Mouse (Mus musculus) hindbrain, embryonic 12.5 days (tissue): ENCODE data around the gene Ubxn10. TPM values are rescaled to one million over a fixed set of nuclear protein-coding genes. Genes with fewer than 3 reads are reported as not detected.

Source experiments
- ATAC-seq: fragments of 200-750 bp; cut with Nextera tagmentation; 2 replicates; pipeline ENCODE4 v1.8.0; 2017; ENCODE audit warnings: moderate TSS enrichment; ENCODE audit not compliant: low FRiP score
- H3K27ac ChIP-seq: fragments of 300-500 bp; sonication (generic); 2 replicates; pipeline ENCODE4 v1.5.1; 2016; ENCODE audit warnings: mild to moderate bottlenecking
- H3K27me3 ChIP-seq: fragments of 300-500 bp; sonication (generic); 2 replicates; pipeline ENCODE4 v1.6.1; 2016; ENCODE audit warnings: mild to moderate bottlenecking
- H3K36me3 ChIP-seq: fragments of 300-500 bp; sonication (generic); 2 replicates; pipeline ENCODE4 v1.6.1; 2016; ENCODE audit warnings: mild to moderate bottlenecking
- H3K4me1 ChIP-seq: fragments of 300-500 bp; sonication (generic); 2 replicates; pipeline ENCODE4 v1.6.1; 2016
- H3K4me2 ChIP-seq: fragments of 300-500 bp; sonication (generic); replicated peaks from 2 replicates; pipeline ENCODE4 v1.6.1; 2016; ENCODE audit warnings: mild to moderate bottlenecking
- H3K4me3 ChIP-seq: fragments of 300-500 bp; sonication (generic); 2 replicates; pipeline ENCODE4 v1.5.1; 2016; ENCODE audit warnings: mild to moderate bottlenecking
- H3K9ac ChIP-seq: fragments of 300-500 bp; sonication (generic); 2 replicates; pipeline ENCODE4 v1.6.1; 2016; ENCODE audit warnings: mild to moderate bottlenecking, moderate library complexity
- H3K9me3 ChIP-seq: fragments of 300-500 bp; sonication (generic); replicated peaks from 2 replicates; pipeline ENCODE4 v1.6.1; 2016; ENCODE audit warnings: mild to moderate bottlenecking
- WGBS: fragments of 180-500 bp; shearing (Covaris S2); methylation state at CpG from one replicate; pipeline ENCODE4 v1.1.7; 2016; 5-methylcytosine and 5-hydroxymethylcytosine counted together
- polyA plus RNA-seq: library from polyadenylated mRNA; unstranded; fragments of >200 nt; fragmentation: Nextera tagmentation; extraction: Ambion mirVana; gene quantifications from 2 replicates; pipeline ENCODE4 v1.2.1, GENCODE M21; 2016

The Ubxn10 gene
- polyA plus RNA-seq, 1 experiment from 2014 or later, result 3.8 TPM

DNA sequence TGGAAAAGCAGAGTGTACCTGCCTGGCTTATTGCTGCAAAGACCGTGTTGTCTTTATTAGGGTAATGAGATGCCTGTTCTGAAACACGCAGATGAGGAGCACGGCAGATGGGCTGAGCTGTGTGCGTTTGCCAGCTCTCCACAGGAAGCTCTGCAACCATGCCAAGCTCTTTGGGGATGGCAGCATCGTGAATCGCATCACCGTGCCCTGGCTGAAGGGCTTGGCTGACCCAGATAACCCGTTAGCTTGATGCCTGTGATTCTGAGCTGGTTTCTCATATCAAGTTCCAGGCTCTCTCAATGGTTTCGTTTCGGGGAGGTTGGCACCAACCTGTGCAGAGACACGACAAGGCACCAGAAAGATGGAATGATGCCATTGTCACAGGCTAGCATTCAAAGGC lies 26.3 kb downstream of the Ubxn10 start:
- H3K36me3 ChIP-seq, result no peaks in the 10 kb centered on the region
- H3K27me3 ChIP-seq, result peaks cover 3% of the 10 kb centered on the region; the same call in 1 of the 2 replicates
- no peak overlapping the region for H3K4me3 ChIP-seq
- H3K27ac ChIP-seq, result no peak overlapping the region
- peaks cover 7% of the 10 kb centered on the region; the same call in 1 of the 2 replicates for H3K4me1 ChIP-seq
- ATAC-seq, result no peak
- 80% methylated on average over 11 of the region's 11 CpGs for WGBS
- H3K9ac ChIP-seq, result no peak overlapping the region
- no peak overlapping the region for H3K4me2 ChIP-seq
- no peaks in the 10 kb centered on the region for H3K9me3 ChIP-seq

DNA sequence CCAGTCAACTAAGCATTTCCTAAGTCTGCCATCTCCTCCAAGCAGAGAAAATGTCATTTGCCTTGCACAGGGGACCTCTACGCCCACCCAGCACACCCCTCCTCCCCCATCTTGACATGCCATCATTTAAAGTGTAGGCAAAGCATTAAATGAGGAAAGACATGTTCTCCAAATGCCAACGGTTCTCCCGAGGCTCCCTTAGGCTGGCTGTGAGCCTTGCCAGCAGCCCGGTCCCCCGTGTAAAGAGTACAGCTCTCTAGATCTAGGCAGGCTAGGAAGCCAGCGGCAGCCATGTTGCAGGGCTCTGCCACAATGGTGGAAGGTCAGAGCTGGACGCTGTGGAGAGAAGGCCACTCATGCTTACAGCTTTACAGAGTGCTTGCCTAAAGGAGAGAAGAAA lies 27.0 kb downstream of the Ubxn10 start:
- Histone ChIP-seq H3K36me3 (no peaks in the 10 kb centered on the region), H3K4me1 (peaks cover 7% of the 10 kb centered on the region; the same call in 1 of the 2 replicates), H3K9me3 (no peaks in the 10 kb centered on the region), H3K9ac (no peak overlapping the region), H3K27me3 (peaks cover 3% of the 10 kb centered on the region; the same call in 1 of the 2 replicates), H3K4me3 (no peak overlapping the region), H3K27ac (no peak overlapping the region), H3K4me2 (no peak overlapping the region)
- ATAC-seq, result no peak
- 78% methylated on average over 7 of the region's 7 CpGs for WGBS

- H3K27ac ChIP-seq, result no peak overlapping the region
- H3K4me3 ChIP-seq, result no peak overlapping the region
- H3K9ac ChIP-seq, result no peak overlapping the region
- no peaks in the 10 kb centered on the region for H3K9me3 ChIP-seq
- peaks cover 7% of the 10 kb centered on the region; the same call in 1 of the 2 replicates for H3K4me1 ChIP-seq
- H3K27me3 ChIP-seq, result peaks cover 3% of the 10 kb centered on the region; the same call in 1 of the 2 replicates
- no peak overlapping the region for H3K4me2 ChIP-seq
- ATAC-seq, result no peak
- 86% methylated on average over 11 of the region's 11 CpGs for WGBS
- H3K36me3 ChIP-seq, result no peaks in the 10 kb centered on the region
Measured at GRCm38 (mm10) chr4:138709246-138709645, 27.7 kb downstream of the Ubxn10 start.

GRCm38 (mm10) chr4:138708636-138709035 lies 28.3 kb downstream of the Ubxn10 start:
- no peak overlapping the region for H3K4me2 ChIP-seq
- ATAC-seq, result no peak
- 14% methylated on average over 7 of the region's 7 CpGs for WGBS

GRCm38 (mm10) chr4:138706620-138707019 lies 30.3 kb downstream of the Ubxn10 start:
- Histone ChIP-seq H3K9me3 (no peaks in the 10 kb centered on the region), H3K4me2 (no peak overlapping the region), H3K36me3 (no peaks in the 10 kb centered on the region), H3K27me3 (peaks cover 6% of the 10 kb centered on the region; the same call in 1 of the 2 replicates), H3K9ac (no peak overlapping the region), H3K27ac (no peak overlapping the region), H3K4me3 (no peak overlapping the region), H3K4me1 (peaks cover 7% of the 10 kb centered on the region; the same call in 1 of the 2 replicates)
- 91% methylated on average over 8 of the region's 8 CpGs for WGBS
- ATAC-seq, result no peak

More at GRCm38 (mm10) chr4:138708636-138709035, 28.3 kb downstream of the Ubxn10 start:
- Histone ChIP-seq H3K9me3 (no peaks in the 10 kb centered on the region), H3K27ac (no peak overlapping the region), H3K4me3 (no peak overlapping the region), H3K36me3 (no peaks in the 10 kb centered on the region), H3K9ac (no peak overlapping the region), H3K4me1 (peaks cover 7% of the 10 kb centered on the region; the same call in 1 of the 2 replicates), H3K27me3 (peaks cover 3% of the 10 kb centered on the region; the same call in 1 of the 2 replicates)

DNA sequence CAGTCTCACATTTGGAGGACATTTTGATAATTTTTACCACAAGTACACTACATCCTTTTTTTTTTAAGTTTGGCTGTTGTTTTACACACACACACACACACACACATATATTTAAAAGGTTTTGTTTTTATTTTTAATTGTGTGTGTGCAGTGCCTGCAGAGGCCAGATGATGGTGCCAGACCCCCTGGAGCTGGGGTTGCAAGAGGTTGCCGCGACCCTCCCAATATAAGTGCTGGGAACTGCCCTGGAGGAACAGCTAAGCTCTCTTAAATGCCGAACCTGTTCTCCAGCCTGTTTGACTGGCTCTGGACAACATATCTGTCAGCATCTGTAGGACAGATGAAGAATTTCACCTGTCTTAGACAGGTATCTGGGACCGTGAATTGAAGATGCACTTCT lies 32.8 kb downstream of the Ubxn10 start:
- 87% methylated on average over 4 of the region's 4 CpGs for WGBS

GRCm38 (mm10) chr4:138703591-138703990 lies 33.4 kb downstream of the Ubxn10 start:
- no peak for ATAC-seq
- Histone ChIP-seq H3K9ac (no peak overlapping the region), H3K27ac (no peak overlapping the region), H3K36me3 (no peaks in the 10 kb centered on the region), H3K4me3 (no peak overlapping the region), H3K9me3 (no peaks in the 10 kb centered on the region), H3K4me2 (no peak overlapping the region), H3K27me3 (peaks cover 9% of the 10 kb centered on the region; the same call in 1 of the 2 replicates), H3K4me1 (no peaks in the 10 kb centered on the region)
- WGBS, result 50% methylated on average over 7 of the region's 7 CpGs

More for the DNA sequence above, 32.8 kb downstream of the Ubxn10 start:
- Histone ChIP-seq H3K9ac (no peak overlapping the region), H3K27me3 (peaks cover 9% of the 10 kb centered on the region; the same call in 1 of the 2 replicates), H3K4me3 (no peak overlapping the region), H3K9me3 (no peaks in the 10 kb centered on the region), H3K27ac (no peak overlapping the region), H3K4me2 (no peak overlapping the region), H3K36me3 (no peaks in the 10 kb centered on the region), H3K4me1 (no peaks in the 10 kb centered on the region)
- no peak for ATAC-seq

- Histone ChIP-seq H3K4me2 (no peak overlapping the region), H3K4me3 (no peak overlapping the region), H3K36me3 (no peaks in the 10 kb centered on the region), H3K9me3 (no peaks in the 10 kb centered on the region), H3K27ac (no peak overlapping the region), H3K9ac (no peak overlapping the region), H3K27me3 (peaks cover 9% of the 10 kb centered on the region; the same call in 1 of the 2 replicates), H3K4me1 (peaks cover 1% of the 10 kb centered on the region; the same call in 1 of the 2 replicates)
- ATAC-seq, result no peak
- WGBS, result 81% methylated on average over 8 of the region's 8 CpGs
Measured at GRCm38 (mm10) chr4:138702528-138702927, 34.4 kb downstream of the Ubxn10 start.

- Histone ChIP-seq H3K4me2 (no peak overlapping the region), H3K9me3 (no peaks in the 10 kb centered on the region), H3K36me3 (no peaks in the 10 kb centered on the region), H3K4me1 (peaks cover 5% of the 10 kb centered on the region; the same call in 1 of the 2 replicates), H3K27me3 (peaks cover 7% of the 10 kb centered on the region; the same call in 1 of the 2 replicates), H3K4me3 (no peak overlapping the region), H3K27ac (no peak overlapping the region), H3K9ac (no peak overlapping the region)
- no peak for ATAC-seq
- 88% methylated on average over 2 of the region's 2 CpGs for WGBS
Measured at GRCm38 (mm10) chr4:138702031-138702430, 34.9 kb downstream of the Ubxn10 start.

DNA sequence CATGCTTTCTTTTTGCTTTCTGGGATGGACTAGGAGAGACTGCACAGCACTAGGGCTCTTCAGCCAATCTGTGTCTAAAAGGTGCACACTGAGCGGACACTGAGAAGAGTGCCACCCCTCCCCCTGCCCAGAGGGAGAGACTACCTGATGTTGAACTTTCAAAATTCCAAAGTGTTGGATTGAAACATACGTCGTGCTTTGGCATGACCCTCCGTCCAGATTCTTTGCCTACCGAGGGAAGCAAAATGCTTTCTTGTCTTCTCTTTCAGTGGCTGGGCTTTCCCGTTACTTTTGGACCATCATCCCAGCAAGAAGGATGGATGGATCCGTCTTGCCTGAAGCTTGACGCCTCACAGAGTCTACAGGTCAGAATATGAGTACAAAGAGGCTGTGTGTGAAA lies 35.9 kb downstream of the Ubxn10 start:
- Histone ChIP-seq H3K4me3 (no peak overlapping the region), H3K4me1 (peaks cover 13% of the 10 kb centered on the region), H3K9ac (no peak overlapping the region), H3K27me3 (peaks cover 8% of the 10 kb centered on the region; the same call in 1 of the 2 replicates), H3K4me2 (no peak overlapping the region), H3K9me3 (no peaks in the 10 kb centered on the region), H3K36me3 (no peaks in the 10 kb centered on the region), H3K27ac (no peak overlapping the region)
- 66% methylated on average over 8 of the region's 8 CpGs for WGBS
- no peak for ATAC-seq

- Histone ChIP-seq H3K4me3 (no peak overlapping the region), H3K4me1 (peaks cover 15% of the 10 kb centered on the region), H3K36me3 (no peaks in the 10 kb centered on the region), H3K4me2 (no peak overlapping the region), H3K27me3 (peaks cover 9% of the 10 kb centered on the region; the same call in 1 of the 2 replicates), H3K9me3 (no peaks in the 10 kb centered on the region), H3K27ac (no peak overlapping the region), H3K9ac (no peak overlapping the region)
- peak; percentile 64; the same call in 1 of the 2 replicates for ATAC-seq
- WGBS, result 30% methylated on average over 15 of the region's 15 CpGs
Measured at GRCm38 (mm10) chr4:138700184-138700982, 36.6 kb downstream of the Ubxn10 start.

DNA sequence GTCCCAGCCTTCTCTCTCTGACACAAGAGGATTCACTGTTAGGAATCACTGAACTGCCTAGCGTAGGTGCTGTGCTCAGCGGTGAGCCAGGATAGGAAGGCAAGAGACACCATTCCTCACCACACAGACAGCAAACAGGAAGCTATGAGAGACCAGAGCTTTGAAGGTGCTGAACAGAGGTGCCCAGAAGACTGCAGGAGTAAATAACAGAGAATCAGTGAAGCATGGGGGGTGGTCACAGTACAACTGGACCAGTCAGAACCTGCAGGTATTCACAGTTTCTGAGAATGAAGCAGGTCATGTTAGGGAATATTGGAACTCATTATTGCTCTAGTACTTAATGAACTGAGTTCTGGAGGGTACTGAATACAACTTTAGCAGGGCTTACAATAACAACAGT lies 38.7 kb downstream of the Ubxn10 start:
- ATAC-seq, result no peak
- no peak overlapping the region for H3K27ac ChIP-seq

More for the DNA sequence above, 38.7 kb downstream of the Ubxn10 start:
- Histone ChIP-seq H3K27me3 (peaks cover 9% of the 10 kb centered on the region), H3K9ac (no peak overlapping the region), H3K4me3 (no peak overlapping the region), H3K4me2 (no peak overlapping the region), H3K9me3 (no peaks in the 10 kb centered on the region), H3K4me1 (peaks cover 28% of the 10 kb centered on the region), H3K36me3 (no peaks in the 10 kb centered on the region)
- 59% methylated on average over 2 of the region's 2 CpGs for WGBS
